Mouse (Mus musculus) mature B cell (primary cell): ENCODE measurements around the gene Src.

Experiments used
- in situ Hi-C: fragments of 300-500 bp; cut with MboI; formaldehyde crosslinking; loops from 2 replicates; pipeline ENCODE4 v1.14.3; 2019

The Src gene

DNA sequence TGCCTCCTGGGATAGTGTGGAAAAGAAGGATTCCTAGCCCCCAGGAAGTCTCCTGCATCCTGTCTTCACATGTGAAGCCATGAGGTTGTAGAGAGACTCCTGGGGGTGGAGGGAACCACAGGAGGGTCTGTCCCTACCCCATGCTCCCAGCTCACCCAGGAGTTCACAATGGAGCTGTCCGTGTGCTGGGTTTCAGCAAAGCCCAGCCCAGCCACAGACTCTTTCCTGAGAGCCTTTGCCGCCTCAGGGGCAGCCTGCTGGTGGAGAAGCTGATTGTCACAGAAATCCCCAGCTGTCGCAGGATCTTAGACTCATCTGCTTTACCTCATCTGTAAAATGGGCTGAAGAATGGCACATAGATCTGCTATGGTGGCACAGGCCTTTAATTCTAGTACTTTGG is 18.9 kb downstream of the Src start:
- in situ Hi-C loops = no loop called here

DNA sequence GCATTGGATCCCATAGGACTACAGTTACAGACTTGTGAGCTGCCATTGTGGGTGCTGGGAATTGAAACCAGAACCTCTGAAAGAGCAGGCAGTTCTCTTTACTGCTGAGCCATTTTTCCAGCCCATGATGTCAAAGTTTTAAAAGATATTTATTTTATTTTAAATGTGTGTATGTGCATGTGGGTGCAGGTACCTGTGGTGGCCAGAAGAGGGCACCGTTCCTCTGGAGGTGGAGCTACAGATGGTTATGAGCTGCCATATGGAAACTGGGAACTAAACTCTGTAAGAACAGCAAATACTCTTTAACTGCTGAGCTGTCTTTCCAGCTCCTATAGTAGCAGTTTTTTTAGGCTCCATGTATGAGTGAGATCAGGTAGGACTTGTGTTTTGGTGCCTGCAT is 23.1 kb downstream of the Src start:
- in situ Hi-C loops = no loop called here

DNA sequence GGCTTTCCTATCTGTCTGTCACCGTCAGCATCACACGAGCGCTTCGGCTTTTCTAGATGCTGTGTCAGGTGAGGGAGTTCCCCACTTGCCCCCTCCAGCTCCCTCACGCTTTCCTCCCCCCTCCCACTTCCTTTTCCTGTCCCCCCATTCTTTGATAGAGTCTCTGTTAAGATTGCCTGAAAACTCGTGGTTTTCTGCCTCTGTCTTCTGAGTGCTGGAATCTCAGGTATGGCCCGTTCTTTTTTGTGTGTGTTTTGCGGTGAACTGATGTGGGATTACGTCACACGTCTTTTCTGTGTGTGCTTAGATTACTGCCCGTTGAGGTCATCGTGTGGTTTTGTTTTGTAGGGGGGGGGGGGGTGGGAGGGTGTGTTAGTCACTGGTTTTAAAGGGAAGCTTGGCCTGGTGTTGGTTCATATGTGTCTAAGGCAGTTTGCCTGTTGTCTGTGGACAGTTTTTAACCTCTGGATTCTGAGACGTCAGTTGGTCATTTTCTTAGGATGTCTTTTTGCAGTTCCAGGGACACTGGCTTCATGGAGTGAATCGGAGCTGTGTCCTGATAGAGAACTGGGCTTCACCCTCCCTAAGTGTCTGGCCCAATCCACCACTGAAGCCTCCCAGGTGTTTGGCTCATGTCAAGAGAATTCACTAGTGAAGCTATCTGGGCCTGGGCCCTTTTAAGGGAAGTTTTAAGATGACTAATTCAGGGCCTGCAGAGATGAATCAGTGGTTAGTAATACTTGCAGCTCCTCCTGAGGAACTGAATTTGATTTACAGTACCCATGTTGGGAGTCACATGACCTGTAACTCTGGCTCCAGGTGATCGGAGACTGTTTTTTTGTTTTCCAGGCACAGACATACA is 29.3 kb downstream of the Src start:
- in situ Hi-C loops = no loop called here

GRCm38 (mm10) chr2:157448356-157448755 is 30.1 kb downstream of the Src start:
- in situ Hi-C loops = no loop called here

DNA sequence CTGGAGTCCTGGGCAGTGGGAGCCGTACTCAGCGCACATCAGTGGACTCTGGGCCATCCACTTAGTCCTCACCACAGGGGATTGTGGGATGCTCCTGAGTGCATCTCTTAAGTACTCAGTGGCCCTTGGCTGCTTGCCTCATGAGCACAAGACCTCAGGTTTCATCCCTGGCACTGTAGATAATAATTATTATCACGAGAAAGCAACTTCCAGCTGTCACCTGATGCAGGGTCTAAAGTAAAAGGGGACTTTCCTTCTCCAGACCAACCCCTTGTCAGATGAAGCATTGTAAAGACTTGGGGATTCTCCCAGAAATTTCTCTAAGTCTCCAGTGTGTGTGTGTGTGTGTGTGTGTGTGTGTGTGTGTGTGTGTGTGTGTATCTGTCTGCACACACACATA is 32.7 kb downstream of the Src start:
- in situ Hi-C loops = no loop called here

DNA sequence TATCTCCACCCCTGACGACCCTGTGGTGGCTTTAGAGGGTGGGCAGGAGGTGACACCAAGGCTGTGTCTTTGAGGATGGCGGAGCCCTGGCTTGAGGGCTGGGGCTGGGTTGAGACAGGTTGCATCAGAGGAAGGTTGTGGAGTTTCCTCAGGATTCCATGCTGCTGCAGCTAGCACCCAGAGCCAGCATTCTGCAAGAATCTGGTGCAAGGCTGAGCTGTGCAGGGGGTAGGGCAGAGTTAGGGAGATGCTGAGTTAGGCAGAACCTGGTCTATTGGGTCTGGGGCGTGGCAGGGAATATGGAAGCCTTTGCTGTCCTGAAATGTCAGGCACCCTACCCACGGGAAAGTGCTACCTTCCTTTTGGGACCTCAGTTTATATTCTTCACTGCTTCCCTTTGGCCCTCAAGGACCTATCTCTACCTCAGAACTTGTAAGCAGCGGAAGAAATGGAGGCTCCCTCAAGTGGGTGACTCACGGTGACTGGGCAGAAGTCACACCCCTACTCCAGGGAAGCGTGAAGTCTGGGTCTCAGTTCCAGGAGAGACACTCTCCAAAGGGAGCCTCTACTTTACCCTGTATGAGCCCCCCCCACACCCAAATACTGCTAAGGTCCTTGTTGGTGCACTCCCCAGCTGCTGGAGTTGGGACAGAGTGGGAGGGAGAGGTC is 33.3 kb downstream of the Src start:
- in situ Hi-C loops = no loop called here

DNA sequence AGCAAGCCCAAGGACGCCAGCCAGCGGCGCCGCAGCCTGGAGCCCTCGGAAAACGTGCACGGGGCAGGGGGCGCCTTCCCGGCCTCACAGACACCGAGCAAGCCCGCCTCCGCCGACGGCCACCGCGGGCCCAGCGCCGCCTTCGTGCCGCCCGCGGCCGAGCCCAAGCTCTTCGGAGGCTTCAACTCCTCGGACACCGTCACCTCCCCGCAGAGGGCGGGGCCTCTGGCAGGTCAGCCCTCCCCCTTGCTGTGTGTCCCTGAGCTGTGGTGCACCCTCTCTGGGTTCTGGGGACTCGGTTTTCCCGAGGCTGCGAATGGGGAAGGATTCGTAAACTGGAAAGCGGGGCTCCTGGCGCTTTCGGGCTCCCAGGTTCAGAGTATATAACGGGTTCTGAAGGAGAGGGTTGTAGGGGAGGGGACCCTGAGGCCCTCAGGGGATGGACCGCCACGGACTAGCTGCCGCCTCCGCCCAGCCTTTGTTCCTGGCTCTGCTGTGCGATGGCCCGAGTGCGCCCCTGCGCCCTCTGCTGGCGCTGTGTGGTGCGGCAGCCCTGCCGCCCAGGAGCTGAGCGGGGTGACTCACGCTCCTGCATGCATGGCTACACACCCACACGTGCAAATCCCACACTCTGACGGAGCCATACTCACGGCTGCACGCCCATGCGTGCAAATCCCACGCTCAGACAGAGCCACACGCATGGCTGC is 39.0 kb downstream of the Src start:
- in situ Hi-C loops = no loop called here

DNA sequence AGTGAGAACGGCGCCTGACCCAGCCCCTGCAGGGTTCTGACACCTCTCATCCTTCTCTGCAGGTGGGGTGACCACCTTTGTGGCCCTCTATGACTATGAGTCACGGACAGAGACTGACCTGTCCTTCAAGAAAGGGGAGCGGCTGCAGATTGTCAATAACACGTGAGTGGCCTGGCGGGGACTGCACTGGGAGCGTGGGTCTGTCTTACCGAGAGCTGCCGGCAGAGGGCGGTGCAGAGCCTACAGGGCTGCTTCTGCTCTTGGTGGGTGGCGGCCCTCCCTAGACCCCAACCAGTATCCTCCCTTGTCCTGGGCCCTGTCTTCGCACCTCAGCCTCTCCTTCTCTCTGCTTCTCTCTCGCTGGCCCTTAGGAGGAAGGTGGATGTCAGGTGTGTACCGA is 40.2 kb downstream of the Src start:
- in situ Hi-C loops = no loop called here

DNA sequence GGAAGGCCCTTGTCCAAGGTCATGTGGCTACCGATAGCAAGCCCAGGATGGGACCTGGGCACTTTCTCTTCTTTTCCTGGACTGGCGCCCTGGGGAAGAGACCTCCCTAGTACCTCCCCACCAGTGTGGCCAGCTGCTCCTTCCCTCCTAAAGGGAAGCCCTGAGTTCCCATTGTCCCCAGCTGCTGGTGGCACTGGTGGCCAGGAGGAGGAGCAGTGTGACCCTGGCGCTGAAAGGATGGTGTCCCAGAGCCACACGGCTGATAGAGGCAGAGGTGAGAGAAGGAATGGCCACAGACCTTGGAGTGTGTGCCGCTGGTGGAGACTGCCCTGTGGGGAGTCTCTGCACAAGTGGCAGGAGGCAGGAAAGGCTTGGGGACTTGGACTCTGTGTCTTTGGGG is 41.5 kb downstream of the Src start:
- in situ Hi-C loops = loop anchor here (10.0 kb wide), 2 partner anchors 115 kb away; partner anchors contain the start of genes Blcap and Ghrh

GRCm38 (mm10) chr2:157462776-157463710 is 44.8 kb downstream of the Src start:
- in situ Hi-C loops = loop anchor here (10.0 kb wide), 2 partner anchors 112 to 118 kb away; partner anchors contain the start of genes Blcap and Ghrh

DNA sequence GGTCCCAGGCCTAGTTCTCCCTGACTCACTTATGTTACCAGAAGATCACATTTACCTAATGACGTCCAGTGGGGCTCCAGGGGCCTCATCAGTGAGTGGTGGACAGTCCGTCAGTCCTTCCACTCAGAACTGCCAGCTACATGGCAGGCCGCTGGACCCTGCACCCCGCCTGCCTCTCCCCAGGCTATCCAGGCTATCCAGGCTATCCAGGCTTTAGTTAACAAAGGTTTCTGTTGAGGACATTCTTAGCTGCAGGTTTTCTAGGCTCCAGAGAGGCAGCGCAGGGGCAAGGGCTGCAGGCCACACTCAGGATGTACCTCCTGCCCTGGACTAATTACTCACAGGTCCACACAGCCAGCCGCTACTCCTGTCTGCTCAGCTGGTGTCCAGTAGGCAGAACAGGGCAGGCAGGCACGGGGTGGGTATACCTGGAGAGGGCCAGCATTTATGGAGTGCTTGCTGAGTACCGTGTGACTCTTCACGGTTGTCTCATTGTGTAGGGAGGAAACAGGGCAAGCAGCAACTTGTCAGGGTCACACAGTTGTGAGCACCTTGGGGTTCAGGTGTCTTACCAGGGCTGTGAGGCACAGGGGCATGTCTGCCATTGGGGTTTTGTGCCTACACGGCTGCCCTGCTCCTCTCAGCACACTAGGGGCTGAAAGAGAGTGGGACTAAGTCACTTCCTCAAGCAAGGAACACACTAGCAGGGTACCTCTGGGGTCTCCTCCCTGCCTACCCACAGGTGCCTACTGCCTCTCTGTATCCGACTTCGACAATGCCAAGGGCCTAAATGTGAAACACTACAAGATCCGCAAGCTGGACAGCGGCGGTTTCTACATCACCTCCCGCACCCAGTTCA is 45.9 kb downstream of the Src start:
- in situ Hi-C loops = loop anchor here (10.0 kb wide), 2 partner anchors 111 to 119 kb away; partner anchors contain the start of genes Blcap and Ghrh

DNA sequence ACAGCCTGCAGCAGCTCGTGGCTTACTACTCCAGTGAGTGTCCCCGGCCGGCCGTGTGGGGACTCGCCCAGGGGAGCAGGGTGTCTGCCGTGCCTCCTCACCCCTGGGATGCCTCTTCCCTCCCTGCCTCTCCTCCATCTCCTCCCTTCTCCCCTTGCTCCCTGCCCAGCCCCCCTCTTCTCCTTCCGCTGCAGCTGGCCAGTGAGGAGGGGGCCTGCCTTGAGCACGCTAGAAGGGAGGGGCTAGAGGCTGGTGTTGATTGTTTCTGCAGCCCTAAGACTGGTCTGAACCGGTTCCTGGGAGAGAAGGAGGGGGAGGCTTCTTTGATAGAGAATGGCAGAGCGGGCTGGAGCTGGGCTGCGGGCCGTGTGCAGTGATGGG is 46.5 kb downstream of the Src start:
- in situ Hi-C loops = loop anchor here (10.0 kb wide), 2 partner anchors 110 to 120 kb away; partner anchors contain the start of genes Blcap and Ghrh

DNA sequence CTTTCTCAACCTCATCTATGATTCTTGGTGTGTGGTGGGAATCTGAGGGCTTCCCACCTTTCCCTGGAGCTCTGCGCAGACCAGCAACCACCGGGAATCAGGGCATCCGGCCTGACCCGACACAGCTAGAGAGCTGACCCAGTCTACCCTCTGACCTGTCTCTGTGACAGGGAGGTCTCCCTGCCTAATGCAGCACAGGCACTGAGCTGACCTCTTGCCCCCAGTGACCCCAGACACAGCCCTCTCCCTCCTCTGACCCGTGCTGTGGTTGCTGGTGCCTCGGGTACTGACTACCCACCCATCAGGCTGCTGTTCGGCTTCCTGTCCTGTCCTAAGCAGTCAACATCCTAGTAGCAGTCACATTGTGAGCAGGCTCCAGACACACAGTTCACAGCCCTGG is 48.6 kb downstream of the Src start:
- in situ Hi-C loops = loop anchor here (10.0 kb wide), 2 partner anchors 108 to 122 kb away; partner anchors contain the start of genes Blcap and Ghrh

- in situ Hi-C loops = loop anchor here (10.0 kb wide), 2 partner anchors 107 to 123 kb away; partner anchors contain the start of genes Blcap and Ghrh
These were observed 50.0 kb downstream of the Src start for GRCm38 (mm10) chr2:157468130-157468796.

DNA sequence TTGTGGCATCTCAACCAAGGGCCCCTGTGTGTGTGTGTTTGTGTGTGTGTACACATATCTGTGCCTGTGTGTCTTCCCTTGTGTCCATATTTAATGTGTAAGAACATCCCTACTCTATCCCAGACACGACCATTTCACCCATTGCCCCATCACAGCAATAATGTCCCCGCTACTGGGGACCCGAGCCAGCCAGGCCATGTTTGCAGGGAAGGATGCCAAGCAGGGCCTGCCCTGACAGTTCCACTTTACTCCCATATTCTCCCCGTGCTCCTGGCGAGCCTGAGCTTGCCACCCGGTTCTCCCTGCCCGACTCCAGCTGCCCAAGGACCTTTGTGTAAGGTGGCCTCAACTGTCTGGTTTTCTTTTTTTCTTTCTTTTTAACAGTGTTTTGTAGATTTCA is 53.0 kb downstream of the Src start:
- in situ Hi-C loops = no loop called here

DNA sequence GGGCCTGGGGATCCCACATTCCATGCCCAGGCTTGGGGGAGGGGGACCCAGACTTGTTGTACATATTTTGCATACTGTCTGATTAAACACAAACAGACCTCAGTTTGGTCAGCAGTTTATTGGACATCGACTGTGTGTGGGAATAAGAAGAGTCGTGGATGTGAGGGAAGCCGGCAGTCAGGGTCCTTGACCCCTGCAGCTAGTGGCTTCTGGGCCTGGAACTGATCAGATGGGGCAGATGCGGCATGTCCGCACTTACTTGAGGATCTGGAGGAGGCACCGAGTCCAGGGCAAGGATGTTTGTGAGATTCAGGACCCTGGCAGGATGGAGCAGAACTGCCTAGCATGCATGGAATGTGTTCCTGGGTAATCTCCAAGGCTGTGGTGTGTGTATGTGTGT is 53.5 kb downstream of the Src start:
- in situ Hi-C loops = no loop called here

DNA sequence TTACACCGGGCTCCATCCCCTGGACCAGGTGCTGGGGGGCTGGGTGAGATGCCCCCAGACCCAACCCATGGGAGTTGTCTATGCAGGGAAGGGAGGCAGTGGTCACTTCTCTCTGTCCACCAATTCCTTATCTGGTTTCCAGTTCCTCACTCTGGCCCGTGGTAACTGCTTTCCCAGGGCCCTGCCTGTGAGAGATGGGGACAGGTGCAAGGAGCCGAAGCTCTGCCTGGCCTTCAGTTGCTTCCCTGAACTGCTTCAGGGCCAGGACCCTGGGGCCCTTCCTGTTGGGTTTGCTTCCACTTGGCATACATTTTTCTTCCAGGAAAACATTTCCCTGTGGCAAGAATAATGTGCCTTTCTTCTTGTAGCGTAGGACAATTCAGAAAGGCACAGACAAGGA is 54.2 kb downstream of the Src start:
- in situ Hi-C loops = no loop called here

DNA sequence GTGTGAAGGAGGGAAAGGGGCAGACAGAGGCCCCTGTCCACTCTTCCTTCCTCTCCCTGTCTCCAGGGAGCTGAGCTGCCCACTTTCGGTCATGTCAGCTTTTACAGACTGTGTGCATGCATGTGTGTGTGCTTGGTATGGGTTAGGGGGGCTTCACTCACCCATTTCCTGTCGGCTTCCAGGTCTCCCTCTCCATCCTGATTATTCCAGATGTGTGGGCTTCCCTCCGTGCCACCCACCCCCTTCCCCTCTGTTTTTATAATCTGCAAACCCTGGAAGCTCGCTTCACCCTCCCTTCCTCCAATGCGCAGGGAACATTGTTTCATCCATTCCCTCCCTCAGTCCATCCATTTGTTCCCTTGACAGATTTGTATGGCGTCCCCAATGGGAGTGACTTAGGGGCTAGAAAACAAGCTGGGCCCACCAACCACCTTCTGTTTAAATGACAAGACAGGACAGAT is 56.1 kb downstream of the Src start:
- in situ Hi-C loops = no loop called here
